Comparison of ENCODE assay signal across 12 mouse cellular contexts in genomic region chr2:149798613-149799012, GRCm38 (mm10). TPM values are rescaled to one million over a fixed set of nuclear protein-coding genes. Genes with fewer than 3 reads are reported as not detected.
DNase-seq lines count a peak whose midpoint lies in the region; ATAC-seq and TF ChIP-seq lines count a peak whose summit lies in the region.
"Had no signal": no experiment of that assay in that cellular context is flagged by ENCODE, and none has a peak within 500 bp of the region (broad histone marks: within the 10 kb centered on the region; RNA-seq: fewer than 3 reads in every experiment).

No protein-coding gene starts in this region.

- H3K9ac ChIP-seq in kidney, embryonic 15.5 days, result no peak overlapping the region
- no peak overlapping the region for H3K9ac ChIP-seq in embryonic facial prominence, embryonic 12.5 days
- no peak overlapping the region for H3K9ac ChIP-seq in midbrain, embryonic 12.5 days (replicated peaks)
- H3K9ac ChIP-seq: heart, embryonic 12.5 days; liver, embryonic 13.5 days had no signal

- H3K36me3 ChIP-seq in kidney, embryonic 15.5 days, result no peaks in the 10 kb centered on the region
- H3K36me3 ChIP-seq in kidney, adult 2 months (ENCODE audit: control insufficient read depth, insufficient read depth, low read length), result no peaks in the 10 kb centered on the region
- no peaks in the 10 kb centered on the region for H3K36me3 ChIP-seq in embryonic facial prominence, embryonic 12.5 days
- H3K36me3 ChIP-seq in midbrain, embryonic 12.5 days, result no peaks in the 10 kb centered on the region
- H3K36me3 ChIP-seq: heart, embryonic 12.5 days; liver, embryonic 13.5 days had no signal

- 0 out of 2 replicates have a peak, but pooled peaks have one; percentile 36 for ATAC-seq in kidney, embryonic 15.5 days (replicated peaks; ENCODE audit: low FRiP score)
- ATAC-seq in embryonic facial prominence, embryonic 12.5 days (ENCODE audit: insufficient number of reproducible peaks, insufficient read depth, low FRiP score, low TSS enrichment), result 0 out of 2 replicates have a peak, but pooled peaks have one; percentile 69
- ATAC-seq in midbrain, embryonic 12.5 days (ENCODE audit: low FRiP score, low read depth), result peak; percentile 94

- H3K27ac ChIP-seq in kidney, embryonic 15.5 days, result no peak overlapping the region
- no peak overlapping the region for H3K27ac ChIP-seq in kidney, adult 2 months (ENCODE audit: insufficient read depth, low read depth, low read length)
- H3K27ac ChIP-seq in embryonic facial prominence, embryonic 12.5 days, result no peak overlapping the region
- H3K27ac ChIP-seq in midbrain, embryonic 12.5 days (replicated peaks), result no peak overlapping the region
- H3K27ac ChIP-seq: liver, embryonic 13.5 days had no signal

- no peak overlapping the region for H3K4me3 ChIP-seq in kidney, embryonic 15.5 days (replicated peaks)
- no peak overlapping the region for H3K4me3 ChIP-seq in kidney, adult 2 months (ENCODE audit: insufficient read depth, low read depth, low read length)
- H3K4me3 ChIP-seq in embryonic facial prominence, embryonic 12.5 days, result no peak overlapping the region
- no peak overlapping the region for H3K4me3 ChIP-seq in midbrain, embryonic 12.5 days
- H3K4me3 ChIP-seq: heart, embryonic 12.5 days; liver, embryonic 13.5 days; megakaryocyte, embryonic 14.5 days had no signal

- TF ChIP-seq POLR2A in kidney, adult 2 months (IDR thresholded peaks at IDR 0.05; ENCODE audit: low read depth, low read length), result no peak

- H3K4me2 ChIP-seq in kidney, embryonic 15.5 days, result no peak overlapping the region
- H3K4me2 ChIP-seq in embryonic facial prominence, embryonic 12.5 days (replicated peaks), result no peak overlapping the region
- no peak overlapping the region for H3K4me2 ChIP-seq in midbrain, embryonic 12.5 days (replicated peaks)
- H3K4me2 ChIP-seq: heart, embryonic 12.5 days; liver, embryonic 13.5 days had no signal

- H3K27me3 ChIP-seq in kidney, embryonic 15.5 days, result no peaks in the 10 kb centered on the region
- H3K27me3 ChIP-seq in kidney, adult 2 months (replicated peaks; ENCODE audit: control insufficient read depth, insufficient read depth, low read length), result no peaks in the 10 kb centered on the region
- H3K27me3 ChIP-seq in embryonic facial prominence, embryonic 12.5 days, result no peaks in the 10 kb centered on the region
- no peaks in the 10 kb centered on the region for H3K27me3 ChIP-seq in midbrain, embryonic 12.5 days
- H3K27me3 ChIP-seq: heart, embryonic 12.5 days; liver, embryonic 13.5 days; megakaryocyte, embryonic 14.5 days had no signal

- no peaks in the 10 kb centered on the region for H3K4me1 ChIP-seq in kidney, embryonic 15.5 days
- H3K4me1 ChIP-seq in kidney, adult 2 months (ENCODE audit: control insufficient read depth, insufficient read depth, low read length), result no peaks in the 10 kb centered on the region
- 0 out of 2 replicates have a peak, but pooled peaks cover 3% of the 10 kb centered on the region for H3K4me1 ChIP-seq in embryonic facial prominence, embryonic 12.5 days
- H3K4me1 ChIP-seq in midbrain, embryonic 12.5 days, result peaks cover 6% of the 10 kb centered on the region; the same call in 1 of the 2 replicates
- H3K4me1 ChIP-seq: heart, embryonic 12.5 days; liver, embryonic 13.5 days; megakaryocyte, embryonic 14.5 days had no signal

- TF ChIP-seq CTCF in kidney, adult 2 months (conservative IDR thresholded peaks at IDR 0.05; ENCODE audit: insufficient read depth, insufficient read length, low read depth, low read length), result no peak

- no peaks in the 10 kb centered on the region for H3K9me3 ChIP-seq in kidney, embryonic 15.5 days (replicated peaks)
- H3K9me3 ChIP-seq in embryonic facial prominence, embryonic 12.5 days, result no peaks in the 10 kb centered on the region
- H3K9me3 ChIP-seq in midbrain, embryonic 12.5 days, result no peaks in the 10 kb centered on the region
- H3K9me3 ChIP-seq: heart, embryonic 12.5 days; liver, embryonic 13.5 days had no signal

- 20% methylated on average over 3 of the region's 3 CpGs for WGBS in kidney, embryonic 15.5 days
- WGBS in kidney, adult 2 months, result 22% methylated on average over 3 of the region's 3 CpGs
- 1% methylated on average over 3 of the region's 3 CpGs for WGBS in embryonic facial prominence, embryonic 12.5 days
- 3% methylated on average over 3 of the region's 3 CpGs for WGBS in midbrain, embryonic 12.5 days

- intact Hi-C loops in left cerebral cortex, postnatal 36 days (cut with DNase I), result no loop called here
- intact Hi-C loops in heart, postnatal 25 days (cut with DNase I), result no loop called here

- no peak for DNase-seq in kidney, adult 2 months
- DNase-seq in Muller cell, postnatal 12 days (ENCODE audit: inconsistent ontology term), result peak; percentile 7
- DNase-seq in left cerebral cortex, postnatal 36 days (ENCODE audit: low spot score in 2 of 2), result no peak
- DNase-seq in yolk sac, embryonic 10.5 days (ENCODE audit: low spot score), result no peak
- DNase-seq in heart, postnatal 25 days (ENCODE audit: low spot score), result no peak
- DNase-seq: cerebellum, postnatal 10 days; liver, embryonic 13.5 days had no signal

RNA-seq across cellular contexts. Expression of gene Syndig1, which starts 30.4 kb away (rescaled TPM):
- 3.5 and 7.3 TPM in 2 replicates for polyA plus RNA-seq in kidney, embryonic 15.5 days (2015; fragmentation: Nextera tagmentation; extraction: Ambion mirVana)
- 0.20 and 0.46 TPM in 2 replicates for polyA plus RNA-seq in kidney, adult 2 months (2012; rRNA removed)
- 7.9 and 8.3 TPM in 2 replicates for polyA plus RNA-seq in embryonic facial prominence, embryonic 12.5 days (2016; fragmentation: Nextera tagmentation; extraction: Ambion mirVana)
- 9.8 and 10.0 TPM in 2 replicates for polyA plus RNA-seq in midbrain, embryonic 12.5 days (2016; fragmentation: Nextera tagmentation; extraction: Ambion mirVana)
- total RNA-seq in left cerebral cortex, postnatal 36 days (2021), result 10 to 100 TPM; 59.2 to 67.5 TPM
- total RNA-seq in heart, postnatal 25 days (2021), result not detected

RNA-seq across cellular contexts. Expression of gene C530025M09Rik, which starts 32.4 kb away (rescaled TPM):
- polyA plus RNA-seq in kidney, embryonic 15.5 days (2015; fragmentation: Nextera tagmentation; extraction: Ambion mirVana), result 0.23 TPM in 1 of 2 replicates, not detected in the other
- polyA plus RNA-seq in kidney, adult 2 months (2012; rRNA removed), result not detected in 2 replicates
- 0.52 and 0.81 TPM in 2 replicates for polyA plus RNA-seq in embryonic facial prominence, embryonic 12.5 days (2016; fragmentation: Nextera tagmentation; extraction: Ambion mirVana)
- 0.74 and 1.2 TPM in 2 replicates for polyA plus RNA-seq in midbrain, embryonic 12.5 days (2016; fragmentation: Nextera tagmentation; extraction: Ambion mirVana)
- total RNA-seq in left cerebral cortex, postnatal 36 days (2021), result 1 to 10 TPM; 1.5 to 2.1 TPM
- total RNA-seq in heart, postnatal 25 days (2021), result not detected
- polyA plus RNA-seq: liver, embryonic 13.5 days had no signal

Comparison
In these comparisons a context has a peak if more than half of its experiments do, and no peak if none do; other contexts are left out.
1. ATAC-seq: peak in every context shown above with its lines; median percentile 94 in midbrain, embryonic 12.5 days; 69 in embryonic facial prominence, embryonic 12.5 days; 36 in kidney, embryonic 15.5 days.